Mouse (Mus musculus) limb, embryonic 11.5 days (tissue): Measurements from ENCODE around the gene Lmo4. TPM values are rescaled to one million over a fixed set of nuclear protein-coding genes. Genes with fewer than 3 reads are reported as not detected.

Experiments used
- ATAC-seq: fragments of 200-750 bp; cut with Nextera tagmentation; 2 replicates; pipeline ENCODE4 v1.8.0; 2017; ENCODE audit warnings: low read depth; ENCODE audit not compliant: insufficient number of reproducible peaks, low FRiP score, low TSS enrichment
- DNase-seq: peaks from one replicate; pipeline ENCODE4 v3.0.0-alpha.2; 2015; ENCODE audit warnings: low spot score
- H3K27ac ChIP-seq: fragments of 300-500 bp; sonication (generic); replicated peaks from 2 replicates; pipeline ENCODE4 v1.5.1; 2014; ENCODE audit warnings: low read depth, mild to moderate bottlenecking, low read length
- H3K27me3 ChIP-seq: fragments of 300-500 bp; sonication (generic); 2 replicates; pipeline ENCODE4 v1.6.1; 2014; ENCODE audit warnings: mild to moderate bottlenecking, low read length, mixed read lengths; ENCODE audit not compliant: control insufficient read depth, insufficient read depth
- H3K36me3 ChIP-seq: fragments of 300-500 bp; sonication (generic); 2 replicates; pipeline ENCODE4 v1.6.1; 2014; ENCODE audit warnings: mild to moderate bottlenecking, low read length, moderate library complexity, mixed read lengths; ENCODE audit not compliant: control insufficient read depth, insufficient read depth
- H3K4me1 ChIP-seq: fragments of 300-500 bp; sonication (generic); 2 replicates; pipeline ENCODE4 v1.6.1; 2014; ENCODE audit warnings: low read length, mixed read lengths; ENCODE audit not compliant: control insufficient read depth, insufficient read depth
- H3K4me2 ChIP-seq: fragments of 300-500 bp; sonication (generic); 2 replicates; pipeline ENCODE4 v1.6.1; 2014; ENCODE audit warnings: low read depth, mild to moderate bottlenecking, moderate library complexity; ENCODE audit not compliant: severe bottlenecking
- H3K4me3 ChIP-seq: fragments of 300-500 bp; sonication (generic); 2 replicates; pipeline ENCODE4 v1.5.1; 2014; ENCODE audit warnings: low read depth, low read length
- H3K9ac ChIP-seq: fragments of 300-500 bp; sonication (generic); 2 replicates; pipeline ENCODE4 v1.6.1; 2014; ENCODE audit warnings: mild to moderate bottlenecking, low read length
- H3K9me3 ChIP-seq: fragments of 300-500 bp; sonication (generic); 2 replicates; pipeline ENCODE4 v1.6.1; 2016; ENCODE audit warnings: low read length; ENCODE audit not compliant: control insufficient read depth
- WGBS: fragments of 180-500 bp; shearing (Covaris S2); extraction: QIAGEN DNeasy Blood & Tissue Kit; methylation state at CpG from one replicate; pipeline ENCODE4 v1.1.7; 2014; 5-methylcytosine and 5-hydroxymethylcytosine counted together
- polyA plus RNA-seq: library from polyadenylated mRNA; unstranded; fragments of >200 nt; fragmentation: Nextera tagmentation; extraction: Ambion mirVana; gene quantifications from 2 replicates; pipeline ENCODE4 v1.2.1, GENCODE M21; 2014

The Lmo4 gene
- polyA plus RNA-seq, 1 experiment from 2014 or later, result 100 TPM

GRCm38 (mm10) chr3:144170539-144170938 lies 34.5 kb downstream of the Lmo4 start:
- Histone ChIP-seq H3K4me3 (no peak overlapping the region), H3K36me3 (no peaks in the 10 kb centered on the region; the same call in 1 of the 2 replicates), H3K9ac (no peak overlapping the region), H3K9me3 (no peaks in the 10 kb centered on the region), H3K27me3 (no peaks in the 10 kb centered on the region), H3K27ac (no peak overlapping the region), H3K4me2 (no peak overlapping the region), H3K4me1 (no peaks in the 10 kb centered on the region)
- WGBS, result 87% methylated on average over 2 of the region's 2 CpGs
- DNase-seq (no peak), ATAC-seq (no peak)

- DNase-seq, result no peak
- ATAC-seq, result no peak
- Histone ChIP-seq H3K4me2 (no peak overlapping the region), H3K27me3 (no peaks in the 10 kb centered on the region), H3K4me3 (no peak overlapping the region), H3K27ac (no peak overlapping the region), H3K9me3 (no peaks in the 10 kb centered on the region), H3K4me1 (0 out of 2 replicates have a peak, but pooled peaks cover 4% of the 10 kb centered on the region), H3K9ac (no peak overlapping the region), H3K36me3 (no peaks in the 10 kb centered on the region)
- WGBS, result 88% methylated on average over 8 of the region's 8 CpGs
Measured at GRCm38 (mm10) chr3:144166439-144167155, 38.4 kb downstream of the Lmo4 start.

GRCm38 (mm10) chr3:144165439-144165838 lies 39.6 kb downstream of the Lmo4 start:
- Histone ChIP-seq H3K4me3 (no peak overlapping the region), H3K27ac (no peak overlapping the region), H3K4me2 (no peak overlapping the region), H3K27me3 (no peaks in the 10 kb centered on the region), H3K9ac (no peak overlapping the region), H3K4me1 (0 out of 2 replicates have a peak, but pooled peaks cover 4% of the 10 kb centered on the region), H3K36me3 (no peaks in the 10 kb centered on the region), H3K9me3 (no peaks in the 10 kb centered on the region)
- ATAC-seq, result no peak
- WGBS, result 71% methylated on average over 12 of the region's 12 CpGs
- DNase-seq, result no peak

DNA sequence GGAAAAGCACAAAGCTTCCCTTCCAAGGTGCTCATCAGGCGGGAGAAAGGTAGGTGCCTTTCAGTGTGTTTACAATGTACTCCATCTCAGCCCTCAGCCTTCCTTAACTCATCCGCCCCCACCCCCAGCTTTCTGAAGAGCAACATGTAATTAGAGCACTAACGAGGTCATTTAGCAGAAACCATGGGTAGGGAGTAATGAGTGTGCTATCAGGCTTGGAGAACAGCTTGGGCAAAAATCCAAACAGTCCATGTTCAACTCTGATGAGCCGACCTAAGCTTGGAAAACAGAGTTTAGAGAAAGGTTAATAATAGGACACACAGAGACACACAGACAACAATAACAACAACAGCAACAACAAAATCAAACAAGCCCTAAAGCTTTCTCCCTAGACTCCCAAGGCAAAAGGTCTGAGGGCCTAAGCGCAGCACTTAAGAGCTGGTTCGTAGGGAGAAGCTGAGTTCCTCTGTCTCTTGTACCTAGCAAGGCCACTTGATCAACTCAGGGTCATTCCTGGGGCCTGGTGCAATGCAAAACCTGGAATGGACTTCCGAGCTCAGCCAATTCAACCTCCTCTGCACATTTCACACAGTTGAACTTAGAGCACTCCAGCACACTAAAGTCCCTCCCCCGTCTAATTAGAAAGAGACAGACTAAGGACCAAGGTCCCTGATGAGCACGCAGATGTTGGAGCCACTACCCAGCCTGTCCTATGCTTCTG lies 40.2 kb downstream of the Lmo4 start:
- Histone ChIP-seq H3K9ac (no peak overlapping the region), H3K27me3 (no peaks in the 10 kb centered on the region), H3K4me1 (0 out of 2 replicates have a peak, but pooled peaks cover 4% of the 10 kb centered on the region), H3K4me3 (no peak overlapping the region), H3K9me3 (no peaks in the 10 kb centered on the region), H3K27ac (no peak overlapping the region), H3K36me3 (no peaks in the 10 kb centered on the region), H3K4me2 (no peak overlapping the region)
- no peak for ATAC-seq
- WGBS, result 34% methylated on average over 9 of the region's 9 CpGs
- peak; percentile 58 for DNase-seq

DNA sequence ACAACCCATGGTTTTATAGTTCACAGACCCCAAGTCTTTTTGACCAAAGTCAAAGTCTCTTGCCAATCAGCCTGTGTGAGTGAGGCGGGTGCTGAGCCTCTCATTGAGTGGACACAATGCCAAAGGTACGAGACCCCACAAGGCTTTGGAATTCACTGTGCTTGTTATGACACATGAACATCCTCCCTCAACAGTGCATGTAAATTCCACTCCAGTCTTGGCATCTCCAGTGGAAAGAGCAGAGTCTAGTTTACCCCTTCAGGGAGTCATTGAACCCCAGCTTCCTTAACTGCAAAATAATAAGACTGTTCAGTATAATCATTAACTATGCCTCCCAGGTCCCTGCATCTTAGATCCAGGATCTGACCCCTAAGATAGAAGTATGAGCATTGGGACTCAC lies 41.3 kb downstream of the Lmo4 start:
- Histone ChIP-seq H3K4me3 (no peak overlapping the region), H3K9ac (no peak overlapping the region), H3K36me3 (no peaks in the 10 kb centered on the region), H3K4me2 (no peak overlapping the region), H3K4me1 (0 out of 2 replicates have a peak, but pooled peaks cover 4% of the 10 kb centered on the region), H3K27me3 (no peaks in the 10 kb centered on the region), H3K9me3 (no peaks in the 10 kb centered on the region), H3K27ac (no peak overlapping the region)
- DNase-seq, result no peak
- ATAC-seq, result no peak
- 93% methylated on average over 2 of the region's 2 CpGs for WGBS

DNA sequence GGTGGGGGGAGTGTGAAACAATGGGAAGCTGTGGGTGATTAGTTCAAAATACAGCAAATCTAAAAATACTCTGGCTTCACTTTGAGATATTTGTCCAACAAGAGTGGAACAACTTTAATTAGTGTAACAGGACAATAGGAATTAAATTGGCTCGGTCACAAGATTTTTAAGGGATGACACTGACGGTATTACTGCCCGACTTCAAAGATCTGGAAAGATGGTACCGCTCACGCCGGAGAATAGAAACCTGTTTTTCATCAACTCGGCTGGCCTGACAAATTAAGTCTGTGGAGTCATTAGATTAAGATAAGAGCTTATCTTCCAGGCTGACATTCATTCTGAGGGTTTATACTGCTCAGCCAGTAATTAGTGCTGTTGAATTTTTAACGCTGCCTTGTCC lies 42.9 kb downstream of the Lmo4 start:
- WGBS, result 12% methylated on average over 8 of the region's 8 CpGs
- Histone ChIP-seq H3K36me3 (no peaks in the 10 kb centered on the region), H3K27ac (no peak overlapping the region), H3K9ac (no peak overlapping the region), H3K9me3 (no peaks in the 10 kb centered on the region), H3K4me2 (no peak overlapping the region), H3K4me3 (no peak overlapping the region), H3K27me3 (no peaks in the 10 kb centered on the region), H3K4me1 (0 out of 2 replicates have a peak, but pooled peaks cover 4% of the 10 kb centered on the region)
- ATAC-seq (no peak), DNase-seq (no peak)

- Histone ChIP-seq H3K4me1 (0 out of 2 replicates have a peak, but pooled peaks cover 4% of the 10 kb centered on the region), H3K9ac (no peak overlapping the region), H3K4me2 (no peak overlapping the region), H3K27ac (no peak overlapping the region), H3K4me3 (no peak overlapping the region), H3K27me3 (no peaks in the 10 kb centered on the region), H3K36me3 (no peaks in the 10 kb centered on the region), H3K9me3 (no peaks in the 10 kb centered on the region)
- WGBS, result 85% methylated on average over 2 of the region's 2 CpGs
- ATAC-seq, result no peak
- DNase-seq, result no peak
Measured at GRCm38 (mm10) chr3:144161261-144161660, 43.8 kb downstream of the Lmo4 start.

DNA sequence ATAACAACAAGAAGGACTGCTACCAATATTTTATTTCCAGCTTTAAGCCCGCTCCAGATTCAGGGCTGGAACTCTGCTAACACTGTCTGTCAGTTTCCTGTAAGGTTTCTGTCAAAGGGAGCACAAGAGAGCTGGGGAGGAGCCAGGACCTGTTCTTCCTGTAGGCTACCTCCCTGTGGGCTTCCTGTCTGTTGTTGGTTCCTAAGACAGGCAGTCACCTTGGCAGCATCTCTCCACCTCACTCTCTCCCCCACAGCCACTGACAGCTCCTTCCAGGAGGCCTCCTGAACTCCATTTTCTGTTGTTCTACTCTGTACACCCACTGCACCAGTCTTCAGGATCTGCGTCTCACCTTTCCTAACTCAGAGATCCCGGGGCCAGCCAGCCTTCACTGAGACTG lies 49.3 kb downstream of the Lmo4 start:
- 80% methylated on average over 3 of the region's 3 CpGs for WGBS
- Histone ChIP-seq H3K4me2 (no peak overlapping the region), H3K4me3 (no peak overlapping the region), H3K27ac (no peak overlapping the region), H3K9ac (no peak overlapping the region), H3K4me1 (no peaks in the 10 kb centered on the region), H3K27me3 (no peaks in the 10 kb centered on the region), H3K9me3 (no peaks in the 10 kb centered on the region), H3K36me3 (no peaks in the 10 kb centered on the region)
- ATAC-seq (no peak), DNase-seq (no peak)
